Mouse (Mus musculus): ENCODE measurements around the gene Il1rap. TPM values are rescaled to one million over a fixed set of nuclear protein-coding genes. Genes with fewer than 3 reads are reported as not detected.

Il1rap gene
- total RNA-seq (2021) = 10 to 100 TPM; 21.9 to 24.4 TPM

DNA sequence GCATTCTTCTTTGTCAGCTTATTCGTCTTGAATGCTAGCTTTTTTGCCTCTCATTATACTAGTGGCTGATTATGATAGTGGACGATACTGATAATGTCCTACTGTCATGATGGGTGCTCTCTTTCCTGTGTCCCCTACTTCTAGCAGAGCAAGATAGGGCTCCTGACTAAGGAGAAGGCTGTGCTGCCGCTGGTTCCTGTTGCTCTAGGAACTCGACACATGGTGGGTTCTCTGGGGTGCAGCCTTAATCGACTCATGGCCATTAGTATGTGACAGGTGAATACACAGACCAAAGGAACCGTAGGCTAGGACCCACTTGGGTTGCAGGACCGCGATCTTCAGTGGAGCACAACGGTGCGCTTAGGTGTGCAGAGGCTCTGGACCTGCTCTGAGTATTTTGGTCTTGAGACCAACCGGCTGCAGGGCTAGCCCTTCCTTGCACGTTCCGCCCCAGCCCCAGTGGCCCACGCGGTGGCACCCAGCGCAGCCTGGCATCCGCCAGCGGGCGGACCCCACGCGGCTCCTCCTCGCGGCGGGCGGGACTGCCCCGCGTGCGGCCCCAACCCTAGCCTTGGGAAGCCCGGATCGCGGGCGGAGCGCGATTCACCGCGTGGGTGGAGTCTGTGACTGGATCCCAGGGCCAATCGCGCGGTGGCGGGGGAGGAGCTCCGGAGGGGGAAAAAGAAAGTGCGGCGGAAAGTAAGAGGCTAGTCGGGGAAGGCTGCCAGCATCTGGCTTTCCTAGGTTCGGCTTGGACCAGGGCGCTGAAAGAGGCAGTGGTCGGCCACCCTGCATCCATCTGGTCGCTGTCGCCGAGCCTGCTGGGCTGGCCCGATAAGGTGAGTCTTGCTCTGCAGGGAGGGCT is at the start of gene Il1rap:
TSS of gene Il1rap (plus strand) at position 657 of the 865 bp plus-strand sequence.
- intact Hi-C loops (cut with DNase I) = no loop called here
- peak; percentile 89 to 96 for DNase-seq (ENCODE audit: extremely low spot score in 1 of 2, low spot score in 2 of 2)

DNA sequence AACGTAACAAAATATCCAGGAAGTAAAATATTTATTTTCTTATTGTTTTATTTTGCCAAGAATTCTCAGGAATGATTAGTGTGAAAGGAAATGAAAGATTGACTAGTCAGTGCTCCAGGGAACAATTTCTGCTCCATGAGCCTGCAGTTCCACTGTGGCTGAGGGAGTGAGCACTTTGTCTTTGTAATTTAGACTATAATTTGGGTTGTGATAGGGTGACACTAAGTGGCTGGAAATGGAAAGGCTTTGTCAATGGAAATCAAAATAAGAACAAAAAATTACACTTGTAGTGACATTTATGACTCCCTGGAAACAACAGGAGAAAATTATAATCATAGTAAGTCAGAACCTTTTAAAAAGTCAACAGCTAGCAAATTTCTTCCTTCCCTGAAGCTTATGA is 49.2 kb upstream of the Il1rap start:
- intact Hi-C loops (cut with DNase I) = no loop called here
- no peak for DNase-seq (ENCODE audit: extremely low spot score in 1 of 2, low spot score in 2 of 2)

DNA sequence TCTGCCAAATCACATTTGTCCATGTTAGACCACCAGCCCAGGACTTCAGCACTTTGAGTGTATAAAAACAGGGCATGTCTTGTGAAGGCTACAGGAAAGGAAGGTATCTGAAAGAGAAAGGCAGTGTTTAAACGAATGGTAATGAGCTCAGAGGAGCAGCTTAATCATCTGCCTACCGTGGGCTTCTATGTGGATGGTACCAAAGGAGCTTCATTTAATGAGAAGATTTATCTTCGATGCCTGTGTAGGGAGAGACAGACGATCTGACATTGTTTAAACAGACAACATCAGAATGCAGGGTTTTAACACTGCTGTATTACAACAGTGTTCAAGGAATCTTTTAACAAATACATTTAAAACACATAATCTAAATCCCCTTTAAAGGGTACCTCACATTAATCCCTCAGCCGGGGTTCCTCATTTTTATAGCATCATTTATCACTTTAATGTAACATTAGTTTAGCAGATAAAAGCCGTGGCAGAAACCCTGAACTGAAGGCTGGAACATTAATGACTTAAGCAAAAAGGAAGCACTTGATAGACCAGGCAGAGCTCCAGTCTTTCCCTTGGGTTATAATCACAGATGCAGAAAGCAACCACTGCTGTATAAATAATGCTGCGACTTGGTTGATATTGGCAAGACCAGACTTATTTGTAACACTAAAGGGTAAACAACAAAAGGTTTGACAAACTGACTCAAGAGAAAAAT is 35.2 kb upstream of the Il1rap start:
- no peak for DNase-seq (ENCODE audit: extremely low spot score in 1 of 2, low spot score in 2 of 2)
- intact Hi-C loops (cut with DNase I) = no loop called here

DNA sequence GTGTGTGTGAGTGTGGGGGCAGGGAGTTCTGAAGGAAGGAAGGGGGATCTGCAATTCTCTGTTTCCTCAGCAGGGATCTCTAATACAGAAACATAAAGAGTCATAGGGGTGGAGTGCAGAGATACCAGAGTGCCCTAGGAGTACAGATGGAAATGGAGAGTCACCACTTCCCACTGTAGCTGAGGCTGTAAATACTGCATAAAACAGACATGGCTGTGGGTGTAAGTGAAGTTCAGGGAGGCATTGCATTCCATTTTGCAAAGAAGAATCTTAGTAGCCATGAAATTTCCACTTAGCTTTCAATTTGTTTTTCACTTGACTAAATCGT is 34.7 kb upstream of the Il1rap start:
- intact Hi-C loops (cut with DNase I) = no loop called here
- no peak for DNase-seq (ENCODE audit: extremely low spot score in 1 of 2, low spot score in 2 of 2)

DNA sequence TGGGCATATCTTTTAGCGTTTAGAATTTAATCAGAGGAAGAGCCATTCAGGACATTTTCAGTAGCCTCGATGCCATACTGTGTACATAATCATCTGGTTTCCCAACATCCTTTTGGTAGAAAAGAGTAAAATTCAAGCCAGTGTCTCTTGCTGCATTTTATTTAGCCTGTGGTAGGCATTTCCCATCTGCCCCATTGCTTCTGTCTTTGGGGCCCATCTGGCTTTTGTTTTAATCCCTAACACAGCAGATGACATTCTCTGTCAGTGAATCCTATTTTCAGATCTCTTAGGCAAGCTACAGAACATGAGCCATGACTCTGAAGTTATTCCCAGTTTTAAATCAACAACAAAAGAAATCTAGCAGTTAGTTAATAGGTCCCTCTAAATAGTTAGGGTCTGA is 32.3 kb upstream of the Il1rap start:
- peak in 1 of 2 experiments; percentile 13 for DNase-seq (ENCODE audit: extremely low spot score in 1 of 2, low spot score in 2 of 2)
- intact Hi-C loops (cut with DNase I) = no loop called here

DNA sequence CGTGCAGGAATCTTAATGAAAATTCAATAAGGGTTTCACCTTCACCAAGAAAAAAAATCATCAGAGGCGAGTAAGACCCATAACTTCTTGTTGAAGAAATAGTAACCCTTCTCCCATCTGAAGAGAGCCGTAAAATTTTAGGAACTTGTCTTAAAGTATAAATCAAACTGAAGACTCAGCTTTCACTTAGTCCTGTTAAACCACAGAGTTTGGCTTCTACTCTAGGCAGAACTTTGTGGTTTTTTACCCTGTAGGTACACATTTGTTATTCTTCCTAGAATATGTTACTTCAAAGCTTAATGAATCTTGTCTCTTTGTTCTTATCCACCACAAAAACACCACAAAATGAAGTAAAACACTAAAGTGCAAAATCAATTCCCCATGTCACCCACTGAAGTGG is 29.3 kb upstream of the Il1rap start:
- no peak for DNase-seq (ENCODE audit: extremely low spot score in 1 of 2, low spot score in 2 of 2)
- intact Hi-C loops (cut with DNase I) = no loop called here

DNA sequence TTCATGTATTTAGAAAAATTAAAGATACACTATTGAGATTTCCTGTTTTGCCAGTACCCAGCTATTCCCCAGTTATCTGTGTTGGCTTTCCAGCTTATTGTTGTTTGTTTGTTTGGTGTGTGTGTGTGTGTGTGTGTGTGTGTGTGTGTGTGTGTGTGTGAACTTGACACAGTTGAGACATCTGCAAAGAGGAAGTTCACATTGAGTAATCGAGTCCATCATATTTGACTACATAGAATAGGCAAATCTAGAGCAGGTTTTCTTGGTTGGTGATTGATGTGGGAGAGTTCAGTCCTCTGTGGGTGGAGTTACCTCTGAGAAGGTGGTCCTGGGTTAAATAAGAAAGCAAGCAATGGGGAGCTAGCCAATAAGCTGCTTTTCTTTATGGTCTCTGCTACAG is 22.7 kb upstream of the Il1rap start:
- intact Hi-C loops (cut with DNase I) = no loop called here

DNA sequence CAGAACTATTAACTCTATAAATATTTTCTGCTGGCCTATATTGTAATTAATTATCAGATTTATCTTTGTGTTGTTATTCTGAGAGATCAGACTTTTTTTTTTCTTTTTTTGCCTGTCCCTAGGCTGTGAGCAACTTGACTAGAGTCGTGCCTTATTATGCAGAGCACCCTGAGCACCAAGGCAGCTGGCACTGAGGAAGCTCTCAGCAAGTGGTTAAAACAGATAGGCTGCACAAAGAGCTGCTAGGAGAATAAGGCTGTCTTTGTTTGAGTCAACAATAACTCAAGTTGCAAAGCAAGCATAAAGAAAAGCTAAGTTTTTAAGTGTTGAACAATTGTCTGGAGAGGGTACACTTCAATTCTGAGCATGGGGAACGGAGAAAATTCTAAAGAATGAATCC is 19.8 kb upstream of the Il1rap start:
- DNase-seq (ENCODE audit: extremely low spot score in 1 of 2, low spot score in 2 of 2) = no peak

More for the DNA sequence above, 22.7 kb upstream of the Il1rap start:
- DNase-seq (ENCODE audit: extremely low spot score in 1 of 2, low spot score in 2 of 2) = no peak

DNA sequence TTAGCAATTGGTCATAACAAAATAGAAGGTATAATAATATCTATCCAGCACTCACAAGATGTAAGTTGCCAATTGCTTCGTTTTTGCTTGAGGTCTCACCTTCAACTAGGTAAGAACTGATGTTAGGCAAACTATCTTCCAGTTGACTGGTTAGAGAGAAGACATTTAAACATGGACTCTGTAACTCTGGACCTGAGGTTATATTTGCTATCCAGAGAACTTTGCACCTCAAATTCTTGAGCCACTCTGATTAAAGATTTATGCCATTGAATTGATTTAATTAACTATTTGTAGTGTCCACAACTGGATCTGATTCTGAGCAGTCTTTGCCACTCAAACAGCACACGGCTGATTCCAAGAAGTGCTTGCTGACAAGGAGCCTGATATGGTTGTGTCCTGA is 18.7 kb upstream of the Il1rap start:
- no peak for DNase-seq (ENCODE audit: extremely low spot score in 1 of 2, low spot score in 2 of 2)
- intact Hi-C loops (cut with DNase I) = no loop called here

More for the DNA sequence above, 19.8 kb upstream of the Il1rap start:
- intact Hi-C loops (cut with DNase I) = no loop called here

DNA sequence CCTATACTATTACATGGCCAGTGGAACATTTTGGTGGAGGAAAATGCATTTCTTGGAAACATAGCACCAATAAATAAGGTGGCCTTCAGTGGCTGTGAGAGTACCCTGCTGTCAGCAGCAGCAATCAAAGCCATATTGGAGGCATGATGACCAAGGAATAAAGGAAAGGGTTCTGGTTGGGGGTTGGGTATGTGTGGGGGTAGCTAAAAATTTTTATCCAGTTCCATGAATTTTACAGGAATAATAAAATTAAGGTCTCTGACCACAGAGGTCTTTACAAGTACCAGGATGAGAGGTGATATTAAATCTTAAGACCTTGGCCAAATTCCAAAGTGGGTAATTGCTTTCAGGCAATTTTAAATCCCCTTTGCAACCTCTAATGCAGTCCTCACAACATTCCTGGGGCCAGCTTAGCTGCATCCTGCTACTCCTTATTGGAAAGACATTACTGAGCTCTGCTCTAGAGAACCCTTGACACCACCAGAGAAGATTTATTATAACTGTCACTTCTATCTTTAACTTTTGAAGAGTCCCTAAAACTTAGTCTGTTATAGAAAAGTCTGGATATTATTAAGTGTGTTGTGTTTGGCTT is 12.0 kb upstream of the Il1rap start:
- DNase-seq (ENCODE audit: extremely low spot score in 1 of 2, low spot score in 2 of 2) = no peak
- intact Hi-C loops (cut with DNase I) = no loop called here

DNA sequence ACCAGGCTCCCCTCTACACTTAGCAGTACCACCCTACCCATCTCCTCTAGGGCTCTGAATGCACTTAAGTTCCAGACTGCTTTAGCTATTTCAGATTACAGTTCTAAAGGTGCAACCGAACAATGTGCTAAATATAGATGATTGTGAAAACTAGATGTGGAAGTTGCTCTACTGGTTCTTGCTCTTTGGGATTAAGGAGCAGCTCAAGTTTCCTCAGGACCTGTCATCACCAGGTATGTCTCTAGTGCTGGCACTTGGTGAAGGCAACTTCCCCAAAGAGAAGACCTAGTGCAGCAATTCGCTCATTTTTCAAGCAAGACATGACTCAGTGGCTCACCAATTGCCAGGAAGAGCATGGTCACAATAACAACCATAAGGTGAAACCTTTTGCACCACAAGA is 9.7 kb upstream of the Il1rap start:
- no peak for DNase-seq (ENCODE audit: extremely low spot score in 1 of 2, low spot score in 2 of 2)
- intact Hi-C loops (cut with DNase I) = no loop called here

DNA sequence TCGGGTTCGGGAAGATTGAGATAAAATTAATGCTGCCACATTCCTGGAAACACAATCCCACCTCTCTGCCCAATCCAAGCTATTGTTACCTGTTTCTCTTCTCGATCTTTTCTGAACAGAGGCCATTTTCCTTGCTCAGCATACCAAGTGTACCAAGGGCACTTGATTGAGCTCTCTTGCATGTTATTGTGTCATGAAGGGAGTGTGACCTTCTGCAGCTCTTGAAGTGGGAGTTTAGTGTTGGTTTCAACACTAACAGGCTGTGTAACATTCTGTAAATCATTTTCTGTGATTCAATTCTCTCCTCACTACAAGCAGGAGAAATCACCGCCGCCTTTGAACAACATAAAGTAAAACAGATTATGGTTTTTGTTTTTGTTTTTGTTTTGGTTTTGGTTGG is 7.3 kb upstream of the Il1rap start:
- intact Hi-C loops (cut with DNase I) = no loop called here
- no peak for DNase-seq (ENCODE audit: extremely low spot score in 1 of 2, low spot score in 2 of 2)

DNA sequence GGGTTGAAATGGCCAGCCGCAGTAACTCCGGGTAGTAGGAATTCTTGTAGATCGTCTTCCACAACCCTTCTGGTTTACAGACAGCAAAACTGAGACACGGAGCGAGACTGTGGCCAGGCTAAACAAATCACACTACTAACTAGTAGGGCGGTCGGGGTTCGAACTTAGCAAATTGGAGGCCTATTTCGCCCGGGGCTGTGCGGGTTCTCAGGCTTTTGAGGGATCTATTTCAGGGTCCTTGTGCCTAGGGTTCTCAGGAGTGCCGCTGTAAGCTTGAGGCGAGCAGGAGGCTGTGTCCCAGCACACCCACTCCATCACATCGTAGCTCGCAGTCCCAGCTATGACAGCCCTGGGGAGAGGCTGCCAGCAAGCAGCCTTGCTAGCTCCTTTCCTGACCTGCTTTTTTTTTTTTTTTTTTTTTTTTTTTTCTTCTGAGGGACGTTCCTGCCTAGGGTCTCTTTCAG is 441 bp downstream of the Il1rap start:
- intact Hi-C loops (cut with DNase I) = no loop called here
- peak in 1 of 2 experiments; percentile 38 for DNase-seq (ENCODE audit: extremely low spot score in 1 of 2, low spot score in 2 of 2)

DNA sequence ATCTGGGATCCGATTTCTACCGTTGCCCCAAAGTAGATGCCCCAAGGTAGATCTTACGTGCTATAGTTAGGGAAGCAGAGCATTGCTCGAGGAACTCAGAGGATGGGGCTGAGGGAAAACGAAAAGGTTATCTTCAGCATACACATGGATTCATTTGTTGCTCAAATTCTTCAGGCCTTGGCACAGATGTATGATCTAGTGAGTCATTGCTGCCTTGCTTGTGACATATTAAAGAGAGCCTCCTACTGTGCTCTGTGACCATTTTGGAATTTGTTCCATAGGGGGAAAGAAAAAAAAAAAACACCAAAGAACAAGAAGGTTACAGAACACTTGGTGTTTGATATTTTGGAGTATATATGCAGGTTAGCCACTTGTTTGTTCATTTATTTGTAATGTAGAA is 4.3 kb downstream of the Il1rap start:
- intact Hi-C loops (cut with DNase I) = no loop called here

DNA sequence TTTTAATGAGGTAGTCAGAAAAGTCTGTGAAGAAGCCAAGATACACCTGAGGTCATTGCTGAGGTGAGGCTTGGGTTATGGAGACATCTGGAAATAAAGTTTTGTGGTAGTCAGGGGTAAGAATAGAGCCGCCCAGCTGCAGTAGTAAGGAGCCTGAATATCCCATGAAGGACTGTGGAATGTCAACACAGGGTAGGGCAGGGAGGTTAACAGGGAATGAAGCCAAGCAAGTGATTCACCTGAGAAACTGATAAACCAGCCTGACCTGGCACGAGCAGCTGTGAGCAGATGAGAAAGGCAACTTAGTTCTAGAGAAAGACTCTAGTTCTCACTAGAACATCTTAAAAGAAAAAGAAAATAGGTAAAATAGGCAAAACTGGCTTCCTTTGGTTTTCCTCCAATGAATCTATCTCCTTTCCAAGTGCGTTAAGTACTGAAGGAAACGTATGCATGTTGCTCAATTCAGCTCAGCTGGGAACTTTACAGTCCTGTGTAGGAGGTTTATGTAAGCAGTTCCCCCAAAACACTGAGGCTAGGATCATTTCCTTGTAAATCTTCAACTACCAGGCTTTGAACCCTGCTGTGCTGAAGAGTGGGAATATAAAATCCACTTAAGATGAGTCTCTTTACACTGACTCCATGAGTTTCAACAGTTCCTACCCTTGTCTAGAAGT is 9.5 kb downstream of the Il1rap start:
- intact Hi-C loops (cut with DNase I) = no loop called here
- DNase-seq (ENCODE audit: extremely low spot score in 1 of 2, low spot score in 2 of 2) = no peak

More for the DNA sequence above, 4.3 kb downstream of the Il1rap start:
- DNase-seq (ENCODE audit: extremely low spot score in 1 of 2, low spot score in 2 of 2) = no peak

DNA sequence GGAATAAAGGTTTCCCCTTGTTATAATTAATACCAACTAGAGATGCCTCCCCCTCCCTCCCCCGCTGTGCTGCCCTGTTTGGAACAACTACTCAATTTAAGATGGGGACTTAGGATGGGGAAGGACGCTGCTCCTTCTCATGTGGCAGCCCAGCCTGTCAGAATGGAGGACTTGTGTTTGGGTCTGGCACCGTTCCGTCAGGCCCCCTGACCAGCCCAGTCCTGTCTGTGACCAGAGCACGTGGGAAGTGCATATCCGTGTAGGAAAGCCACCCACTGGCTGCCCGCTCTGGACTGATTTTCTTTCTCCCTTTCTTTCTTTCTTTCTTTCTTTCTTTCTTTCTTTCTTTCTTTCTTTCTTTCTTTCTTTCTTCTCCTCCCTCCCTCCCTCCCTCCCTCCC is 14.9 kb downstream of the Il1rap start:
- peak in 1 of 2 experiments; percentile 37 for DNase-seq (ENCODE audit: extremely low spot score in 1 of 2, low spot score in 2 of 2)

DNA sequence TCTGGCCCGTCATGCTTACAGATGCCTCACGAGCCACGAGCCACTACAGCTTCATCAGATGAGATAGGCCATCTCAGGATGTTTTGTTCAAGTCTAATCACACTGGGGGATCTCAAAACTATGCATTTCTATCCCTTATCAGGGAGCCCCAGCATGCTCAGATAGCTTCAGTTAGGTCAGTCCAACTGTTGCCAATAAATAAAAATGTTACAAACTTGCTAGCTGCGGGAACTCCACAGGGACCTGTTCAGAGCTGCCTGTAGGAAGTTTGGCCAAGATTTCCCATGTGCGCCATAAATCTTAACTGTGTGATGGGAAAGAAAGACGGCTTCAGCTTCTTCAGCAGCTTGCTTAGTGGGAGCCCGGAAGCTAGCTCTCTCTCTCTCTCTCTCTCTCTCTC is 15.8 kb downstream of the Il1rap start:
- no peak for DNase-seq (ENCODE audit: extremely low spot score in 1 of 2, low spot score in 2 of 2)
- intact Hi-C loops (cut with DNase I) = no loop called here

More for the DNA sequence above, 14.9 kb downstream of the Il1rap start:
- intact Hi-C loops (cut with DNase I) = no loop called here

DNA sequence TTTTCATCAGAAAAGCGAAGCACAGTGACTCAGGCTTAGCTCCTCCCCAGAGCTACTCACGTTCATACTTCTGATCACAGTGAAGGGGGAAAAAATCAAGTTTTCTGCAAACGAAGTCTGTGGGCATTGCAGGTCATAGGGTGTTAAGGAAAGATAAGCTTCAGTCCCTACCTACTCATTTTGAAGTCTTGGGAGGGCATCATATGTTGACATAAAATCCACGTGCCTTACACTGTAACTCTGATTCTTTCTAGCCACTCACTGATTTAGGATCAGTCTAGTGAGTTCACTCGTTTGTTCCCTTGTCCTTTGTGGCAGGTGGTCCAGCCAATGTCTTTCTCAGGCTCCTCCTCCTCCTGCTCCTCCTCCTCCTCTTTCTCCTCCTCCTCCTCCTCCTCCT is 17.1 kb downstream of the Il1rap start:
- DNase-seq (ENCODE audit: extremely low spot score in 1 of 2, low spot score in 2 of 2) = no peak
- intact Hi-C loops (cut with DNase I) = no loop called here

DNA sequence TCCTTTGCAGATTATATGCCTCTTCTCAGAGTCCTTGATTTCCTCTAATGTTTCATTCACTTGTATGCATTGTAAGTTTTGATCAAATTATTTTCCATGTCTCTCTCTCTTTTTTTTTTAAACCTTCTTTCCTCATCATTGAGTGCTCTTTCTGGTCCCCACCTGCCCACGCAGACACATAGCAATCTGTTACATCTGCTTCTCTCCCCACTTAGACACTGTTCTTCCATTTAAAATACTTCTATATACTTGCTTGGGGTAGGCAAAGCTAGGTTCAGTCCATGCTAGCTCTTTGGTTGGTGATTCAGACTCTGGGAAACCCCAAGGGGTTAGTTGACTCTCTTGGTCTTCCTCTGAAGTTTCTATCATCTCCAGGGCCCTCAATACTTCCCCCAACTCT is 20.0 kb downstream of the Il1rap start:
- no peak for DNase-seq (ENCODE audit: extremely low spot score in 1 of 2, low spot score in 2 of 2)
- intact Hi-C loops (cut with DNase I) = no loop called here
